Mouse (Mus musculus) heart, postnatal 36 days (tissue): ENCODE measurements around the gene Vmac. TPM values are rescaled to one million over a fixed set of nuclear protein-coding genes. Genes with fewer than 3 reads are reported as not detected.
A peak's percentile ranks its signal among the peaks of the same experiment; 100 is the strongest.

Experiments
- DNase-seq, 2 experiments: peaks; one replicate each; pipeline ENCODE4 v3.0.0; 2021 to 2022
- intact Hi-C: fragments of 180-260 bp; cut with DNase I; formaldehyde crosslinking; loops from one replicate; pipeline ENCODE4 v1.15.1; 2025
- total RNA-seq, 2 experiments: library from RNA; stranded (reverse); gene quantifications; 2 replicates each; pipeline ENCODE4 v1.2.3; 2021

Gene Vmac
- total RNA-seq, 2 experiments from 2014 or later: 3.1 to 4.9 TPM

DNA sequence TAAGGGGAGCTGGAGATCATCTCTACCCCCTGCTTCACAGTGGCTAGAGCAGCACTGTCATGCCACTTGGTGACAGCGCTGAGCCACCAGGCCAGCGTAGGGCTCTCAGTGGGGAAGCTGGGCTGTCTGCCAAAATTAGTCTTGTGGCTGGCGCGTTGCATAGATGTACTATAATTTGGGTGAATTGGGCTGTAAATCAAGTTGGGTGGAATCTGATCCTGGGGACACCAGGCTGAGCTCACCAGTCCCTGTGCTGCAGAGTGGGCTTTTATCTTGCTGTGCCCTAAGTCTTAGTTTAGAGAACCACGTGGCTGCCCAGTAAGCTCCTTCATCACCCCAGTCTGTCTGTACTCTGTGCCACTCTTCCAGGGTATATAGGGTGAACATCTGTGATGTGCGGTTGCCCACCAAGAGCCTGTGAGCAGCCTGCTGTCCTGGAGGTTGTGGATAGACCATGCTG, 23.9 kb downstream of the Vmac start:
- peak; percentile 50 to 51 for DNase-seq
- intact Hi-C loops: loop anchor here (2.0 kb wide), 1 partner anchor 21 kb away; no protein-coding TSS in a partner anchor

DNA sequence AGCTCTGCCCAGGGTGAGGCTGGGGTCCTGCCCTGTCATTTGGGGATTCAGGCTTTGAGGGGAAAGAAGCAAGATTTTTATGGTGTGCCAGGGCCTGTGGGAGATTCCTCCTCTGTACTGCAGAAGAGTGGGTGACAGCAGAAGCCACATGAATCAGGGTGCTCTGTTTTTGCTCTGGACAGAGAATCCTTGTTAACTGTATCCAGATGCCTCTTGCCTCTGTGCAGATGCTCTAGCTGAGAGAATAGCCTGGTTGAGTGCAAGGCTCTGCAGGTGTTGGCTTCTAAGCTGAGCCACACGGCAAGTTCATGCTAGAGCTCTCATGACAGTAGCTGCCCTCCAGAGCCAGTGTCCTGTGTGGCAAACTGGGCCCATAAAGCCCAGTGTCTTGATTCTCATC, 24.4 kb downstream of the Vmac start:
- no peak for DNase-seq
- intact Hi-C loops: no loop called here

DNA sequence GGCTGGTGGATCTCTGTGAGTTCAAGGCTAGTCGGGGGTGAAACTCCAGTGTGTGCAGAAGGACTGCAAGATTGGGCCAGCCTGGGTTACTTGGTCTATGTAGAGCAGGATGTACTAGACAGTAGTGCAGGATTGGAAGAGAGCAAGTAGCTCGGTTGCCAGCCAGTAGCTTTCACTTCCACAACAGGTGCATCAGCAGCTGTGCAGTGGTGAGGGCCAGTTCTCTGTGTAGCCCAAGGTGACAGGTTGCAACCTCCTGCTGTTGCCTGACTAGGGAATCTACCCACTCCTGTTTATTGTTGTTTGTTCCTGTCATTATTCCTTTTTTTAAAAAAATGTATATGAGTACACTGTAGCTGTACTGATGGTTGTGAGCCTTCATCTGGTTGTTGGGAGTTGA, 29.1 kb downstream of the Vmac start:
- intact Hi-C loops: no loop called here
- no peak for DNase-seq

DNA sequence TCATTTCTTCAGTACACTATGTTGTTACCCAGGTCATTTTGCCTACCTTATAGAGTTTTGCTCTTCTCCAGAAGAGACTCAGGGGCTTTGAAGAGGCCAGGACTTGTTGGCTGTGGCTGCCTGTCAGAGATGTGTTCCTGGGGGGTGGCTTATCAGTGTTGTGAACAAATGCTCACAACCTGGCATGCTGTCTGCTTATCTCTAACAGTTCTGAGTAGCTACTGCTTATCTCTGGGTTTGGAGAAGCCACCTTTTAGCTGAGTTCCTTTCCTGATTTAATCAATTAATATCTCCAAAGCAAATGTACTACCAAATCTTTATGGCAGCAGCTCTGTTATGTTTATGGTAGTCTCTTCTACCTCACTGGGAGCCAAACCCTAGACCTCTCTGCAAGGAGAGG, 29.8 kb downstream of the Vmac start:
- no peak for DNase-seq
- intact Hi-C loops: no loop called here

DNA sequence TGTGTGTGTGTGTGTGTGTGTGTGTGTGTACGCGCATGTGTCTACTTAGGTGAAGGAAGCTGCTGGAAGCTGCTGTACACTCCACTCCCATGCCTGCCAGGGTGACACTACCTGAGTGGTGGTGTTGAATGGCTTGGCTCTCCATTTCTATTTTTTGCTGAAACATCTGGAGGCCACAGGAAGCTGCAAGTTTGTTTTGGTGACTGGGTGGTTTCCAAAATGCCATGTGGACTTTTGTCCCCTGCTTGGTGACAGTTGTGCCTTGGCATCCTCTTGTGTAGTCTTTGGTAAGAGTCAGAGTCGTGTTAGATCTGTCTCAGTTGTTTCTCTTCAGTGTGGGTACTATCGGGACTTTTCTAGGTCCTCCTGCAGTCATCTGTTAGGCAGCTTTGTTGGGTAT, 31.0 kb downstream of the Vmac start:
- intact Hi-C loops: no loop called here
- no peak for DNase-seq

DNA sequence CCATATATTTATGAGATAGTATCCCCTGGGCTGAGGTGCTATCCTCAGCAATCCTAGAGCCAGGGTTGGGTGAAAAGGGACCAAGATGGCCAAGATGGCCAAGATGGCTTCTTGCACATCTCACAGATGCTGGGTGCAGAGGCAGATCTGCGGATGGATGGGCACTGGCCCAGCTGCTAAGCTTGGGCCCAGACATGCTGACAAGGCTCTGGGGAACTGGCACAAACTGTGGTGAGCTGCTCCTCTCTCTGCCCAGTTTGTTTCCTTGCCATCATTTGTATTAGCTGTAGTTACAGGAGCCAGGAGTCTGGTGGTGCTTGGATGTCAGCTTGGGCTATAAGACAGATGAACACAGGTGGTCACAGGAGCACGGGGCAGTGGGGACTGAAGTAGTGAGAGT, 33.2 kb downstream of the Vmac start:
- no peak for DNase-seq
- intact Hi-C loops: no loop called here

DNA sequence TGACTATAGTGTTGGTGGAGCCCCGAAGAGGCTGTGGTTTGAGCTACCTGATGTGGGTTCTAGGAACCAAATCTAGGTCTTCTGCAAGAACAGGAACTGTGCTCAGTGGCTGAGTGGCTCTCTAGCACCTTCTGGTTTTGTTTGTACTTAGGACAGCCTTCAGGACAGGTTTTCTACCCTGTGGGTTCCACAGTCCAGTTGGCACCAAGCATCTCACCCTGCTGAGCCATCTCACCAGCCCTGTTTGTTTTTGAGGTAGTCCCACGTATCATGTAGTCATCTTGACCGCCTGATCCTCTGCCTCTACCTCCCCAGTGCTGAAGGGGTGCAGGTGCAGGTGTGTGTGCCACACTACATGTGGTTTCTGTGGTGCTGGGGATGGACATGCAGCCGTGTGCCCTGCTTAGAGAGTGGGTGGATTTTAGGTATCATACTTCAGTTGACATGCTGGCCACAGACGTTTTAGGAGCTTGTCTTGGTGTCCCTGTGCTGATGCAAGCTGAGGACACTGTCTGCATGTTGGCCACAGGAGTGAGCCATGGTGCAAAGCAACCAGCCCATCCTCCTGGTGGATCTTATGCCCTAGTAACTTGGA, 34.2 kb downstream of the Vmac start:
- intact Hi-C loops: no loop called here
- DNase-seq: no peak

DNA sequence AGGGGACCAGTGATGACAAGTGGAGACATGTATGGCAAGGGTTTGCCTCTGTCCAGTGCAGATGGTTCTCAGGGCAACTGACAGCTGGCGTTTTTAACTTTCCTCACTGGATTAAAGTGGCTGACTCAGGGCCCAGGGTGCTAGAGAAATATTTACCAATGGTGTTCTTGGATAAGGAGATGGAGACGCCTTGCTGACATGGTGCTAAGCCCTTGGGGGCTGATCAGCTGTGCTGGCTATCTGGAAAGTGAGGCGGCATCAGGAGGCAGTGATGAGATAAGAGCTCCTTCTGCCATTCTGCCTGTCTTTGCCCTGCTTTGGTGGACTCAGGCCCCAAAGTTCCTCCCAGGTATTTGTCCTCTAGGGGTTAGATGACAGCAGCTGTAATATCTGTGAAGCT, 34.9 kb downstream of the Vmac start:
- intact Hi-C loops: no loop called here
- DNase-seq: no peak

DNA sequence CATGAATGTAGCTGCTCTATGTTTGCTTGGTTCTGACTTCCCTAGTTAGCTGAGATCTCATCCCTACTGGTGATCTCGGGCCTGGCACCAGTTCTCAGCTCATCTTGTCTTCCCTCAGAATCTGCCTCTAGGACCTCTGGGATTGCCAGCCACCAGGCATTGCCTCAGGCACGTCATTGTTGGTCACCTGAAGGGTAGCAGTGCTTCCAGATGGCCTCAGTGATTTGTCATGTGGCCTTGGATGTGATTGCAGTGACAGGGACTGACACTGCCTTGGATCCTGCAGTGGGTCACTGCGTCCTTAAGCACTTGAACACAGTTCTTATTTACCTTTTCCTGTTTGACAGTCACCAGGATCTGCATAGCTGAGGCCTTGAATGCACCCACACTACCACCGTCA, 36.0 kb downstream of the Vmac start:
- no peak for DNase-seq
- intact Hi-C loops: no loop called here

DNA sequence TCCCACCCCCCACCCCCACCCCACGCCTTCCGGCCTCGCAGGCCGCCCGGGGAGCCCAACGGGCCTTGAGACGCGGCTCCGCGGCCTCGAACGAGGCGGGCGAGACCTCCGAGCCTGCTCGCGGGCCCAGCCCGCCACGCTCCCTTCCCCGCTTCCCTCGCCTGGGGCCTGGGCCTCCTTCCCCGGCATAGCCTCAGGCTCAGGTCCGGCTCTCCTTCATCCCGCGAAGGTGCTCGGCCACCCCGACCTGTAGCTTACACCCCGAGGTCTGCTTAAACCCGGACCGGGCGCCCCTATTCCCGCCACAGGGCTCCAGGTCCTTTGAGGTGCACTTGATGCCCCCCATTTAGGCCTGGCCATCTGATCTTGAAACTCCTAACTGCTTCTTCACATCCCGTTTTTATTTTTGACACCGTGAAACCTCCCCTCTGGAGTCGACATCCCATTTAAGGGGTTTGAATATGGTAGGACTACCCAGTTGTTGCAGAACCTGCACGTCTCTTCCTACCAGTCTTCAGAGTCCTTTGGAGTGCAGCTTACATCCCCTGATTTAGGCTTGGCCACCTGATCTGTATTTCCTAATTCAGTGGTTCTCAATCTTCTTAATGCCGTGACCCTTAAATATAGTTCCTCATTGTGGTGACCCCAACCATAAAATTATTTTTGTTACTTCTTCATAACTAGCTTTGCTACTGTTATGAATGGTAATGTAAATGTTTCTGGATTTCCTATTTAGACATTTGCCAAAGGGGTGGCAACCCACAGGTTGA, 44.0 kb downstream of the Vmac start:
- intact Hi-C loops: no loop called here
- peak in 1 of 2 experiments; percentile 20 for DNase-seq

DNA sequence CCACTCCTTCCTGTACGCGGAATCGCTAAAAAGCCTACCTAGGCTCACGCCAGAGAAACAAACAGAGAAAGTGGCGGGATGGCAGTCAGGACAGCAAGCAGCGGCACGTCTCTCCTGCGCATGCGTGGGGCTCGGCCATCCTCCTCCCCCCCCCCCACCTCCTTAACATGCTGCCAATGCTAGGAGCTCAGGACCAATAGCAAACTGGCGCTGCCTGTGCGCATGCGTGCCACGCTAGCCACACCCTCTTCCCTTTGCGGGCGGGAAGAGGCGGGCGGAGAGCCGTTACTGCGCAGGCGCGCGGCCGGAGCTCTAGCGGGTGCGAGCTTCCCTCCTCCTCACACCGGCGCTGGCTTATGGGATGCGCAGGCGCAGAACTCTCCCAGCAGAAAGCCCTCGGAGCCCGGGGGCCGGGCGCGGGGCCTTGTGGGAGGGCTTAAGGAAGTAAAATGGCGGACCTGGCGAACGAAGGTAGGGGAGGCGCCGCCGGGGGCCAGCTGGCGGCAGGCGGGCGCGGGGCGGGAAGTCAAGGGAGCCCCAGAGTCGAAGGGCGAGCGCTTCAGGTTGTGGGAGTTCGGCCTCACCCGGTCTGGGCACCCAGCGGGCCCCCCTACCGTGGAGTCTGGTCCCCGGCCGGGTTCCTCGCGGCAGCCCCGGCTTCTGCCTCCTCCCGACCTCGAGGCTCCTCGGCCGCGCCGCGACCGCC, 44.7 kb downstream of the Vmac start, which contains the start of gene Ranbp3:
Ranbp3 (plus strand) TSS at position 354 of the 706 bp plus-strand sequence.
- DNase-seq: peak; percentile 98
- intact Hi-C loops: no loop called here

DNA sequence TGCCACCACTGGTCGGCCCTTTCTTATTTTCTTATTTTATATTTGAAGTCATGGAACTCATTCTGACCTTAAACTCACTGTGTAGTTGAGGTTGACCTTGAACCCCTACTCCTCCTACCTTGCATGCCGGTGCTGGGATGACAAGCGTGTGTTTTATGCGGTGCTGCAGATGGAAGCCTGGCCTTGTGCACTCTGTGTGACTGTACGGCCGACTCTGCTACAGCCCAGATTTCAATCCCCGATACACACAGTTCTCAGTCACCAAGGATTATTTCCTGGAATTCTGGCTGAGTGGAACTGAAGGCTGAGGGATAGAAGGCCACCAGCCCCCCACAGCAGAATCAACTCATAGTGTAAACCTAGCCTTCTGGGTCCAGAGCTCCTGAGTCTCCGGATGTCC, 48.1 kb downstream of the Vmac start:
- no peak for DNase-seq
- intact Hi-C loops: loop anchor here (2.0 to 5.0 kb wide), 3 partner anchors 42 to 313 kb away; partner anchors contain the start of genes Catsperd and Lonp1

DNA sequence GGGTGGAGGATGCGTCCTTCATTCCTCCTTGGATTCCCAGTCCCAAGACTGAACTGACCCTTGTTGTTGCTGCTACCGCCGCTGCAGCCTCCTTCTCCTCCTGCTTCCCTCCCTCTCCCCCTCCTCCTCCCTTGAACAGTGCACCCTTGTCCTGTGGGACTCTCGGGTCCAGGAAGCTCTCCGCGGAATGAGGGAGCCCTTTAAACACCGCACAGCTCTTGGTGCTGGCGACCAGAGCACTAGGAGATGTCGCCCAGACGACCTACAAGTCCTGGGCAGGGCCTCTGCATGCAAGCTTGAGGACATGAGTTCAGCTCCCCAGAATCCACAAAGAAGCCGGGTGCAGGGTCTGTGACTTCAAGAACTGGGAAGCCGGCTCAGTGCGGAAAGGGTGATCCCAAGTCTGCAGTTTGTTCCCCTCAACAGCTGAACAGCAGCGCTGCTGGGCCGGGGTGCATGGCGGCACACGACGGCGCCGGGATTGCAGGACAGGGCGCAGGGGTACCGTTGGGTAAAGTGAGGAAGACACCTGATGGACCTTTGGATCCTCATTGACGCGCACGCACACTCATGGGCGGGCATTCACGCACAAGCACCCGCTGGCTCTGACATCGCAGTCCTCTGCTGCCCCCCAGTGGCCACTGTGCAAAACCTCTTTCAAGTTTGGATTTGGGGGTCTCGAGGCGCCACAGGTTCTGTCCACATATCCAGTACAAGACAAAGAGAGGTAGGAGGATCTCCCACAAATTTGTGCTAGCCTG, 49.3 kb downstream of the Vmac start:
- intact Hi-C loops: loop anchor here (1.0 to 5.0 kb wide), 4 partner anchors 41 to 312 kb away; partner anchors contain the start of genes Catsperd, Lonp1 and Rpl36
- DNase-seq: peak; percentile 86 to 91

DNA sequence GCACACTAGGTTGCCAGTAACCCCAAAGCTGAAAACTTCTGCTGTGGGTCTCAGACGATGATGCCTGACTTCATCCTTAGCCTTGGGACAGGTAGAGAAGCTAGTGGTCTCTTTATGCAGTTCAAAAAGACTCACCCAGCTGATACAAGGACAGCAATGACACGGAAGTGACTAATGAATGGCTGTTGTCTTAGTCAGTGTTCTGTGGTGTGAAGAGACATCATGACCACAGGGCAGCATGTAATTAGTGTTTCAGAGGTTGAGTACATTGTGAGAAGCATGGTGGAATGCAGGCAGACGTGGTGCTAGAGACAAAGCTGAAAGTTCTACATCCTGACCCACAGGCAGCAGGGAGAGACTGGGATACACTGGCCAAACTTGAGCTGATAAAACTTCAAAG, 50.2 kb downstream of the Vmac start:
- intact Hi-C loops: loop anchor here (5.0 kb wide), 1 partner anchor 40 kb away; the partner anchor contains the start of genes Catsperd and Lonp1
- no peak for DNase-seq

DNA sequence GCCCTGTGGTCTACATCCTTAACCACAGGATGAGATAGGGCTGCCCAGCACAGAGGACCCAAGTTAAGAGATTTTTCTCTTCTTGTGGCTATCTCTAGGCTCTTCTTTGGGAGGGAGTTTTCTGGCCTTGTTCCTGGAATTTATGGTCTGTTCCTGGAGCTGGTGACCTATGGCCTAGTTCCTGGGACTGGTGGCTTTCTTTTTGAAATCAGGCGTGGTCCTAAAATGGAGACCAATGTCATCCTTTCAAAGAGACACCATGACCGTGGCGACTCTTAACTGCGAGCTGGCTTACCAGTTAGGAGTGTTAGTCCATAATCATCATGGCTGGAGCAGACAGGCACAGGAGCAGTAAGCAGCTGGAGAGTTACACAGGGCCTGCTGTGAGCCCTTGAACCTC, 51.4 kb downstream of the Vmac start:
- intact Hi-C loops: loop anchor here (5.0 kb wide), 1 partner anchor 39 kb away; the partner anchor contains the start of genes Catsperd and Lonp1

DNA sequence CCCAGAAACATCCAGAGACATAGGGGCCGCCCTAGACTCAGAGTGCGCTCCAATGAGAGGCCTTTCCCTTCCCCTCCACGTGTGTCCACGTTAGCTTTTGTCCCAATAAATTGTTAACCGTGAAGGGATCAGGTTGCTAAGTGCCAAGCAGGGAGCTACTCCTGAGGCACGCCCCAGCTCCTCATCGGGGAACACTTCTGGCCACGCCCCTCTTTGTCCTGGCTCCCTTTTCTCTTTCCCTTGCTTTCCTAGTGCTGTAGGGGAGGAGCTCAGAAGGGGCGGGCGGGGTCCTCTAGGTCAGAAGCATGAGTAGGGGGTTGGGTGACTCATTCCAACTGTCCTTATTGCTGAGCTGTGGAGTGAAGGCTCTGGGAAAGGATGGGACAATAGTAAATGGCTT, 53.5 kb downstream of the Vmac start:
- intact Hi-C loops: no loop called here
- no peak for DNase-seq

More for the DNA sequence above, 51.4 kb downstream of the Vmac start:
- DNase-seq: no peak
